Mouse (Mus musculus): ENCODE data around the gene Cfap97. TPM values are rescaled to one million over a fixed set of nuclear protein-coding genes. Genes with fewer than 3 reads are reported as not detected.
"Not testable (repeated sequence)": the region's sequence is repeated elsewhere in the genome, so short reads cannot be mapped to it uniquely, and the experiment has no call there.

The Cfap97 gene
- total RNA-seq, 2 experiments from 2014 or later = 21.6 to 24.3 TPM

- no peak for DNase-seq (ENCODE audit: extremely low spot score in 1 of 2, low spot score in 1 of 2)
These were observed 62.5 kb downstream of the Cfap97 start for GRCm38 (mm10) chr8:46213971-46214480.

GRCm38 (mm10) chr8:46216838-46217237 lies 65.3 kb downstream of the Cfap97 start:
- peak; percentile 39 to 54 for DNase-seq (ENCODE audit: extremely low spot score in 1 of 2, low spot score in 1 of 2)

- no peak for DNase-seq (ENCODE audit: extremely low spot score in 1 of 2, low spot score in 1 of 2)
These were observed 69.0 kb downstream of the Cfap97 start for GRCm38 (mm10) chr8:46220566-46220965.

- no peak for DNase-seq (ENCODE audit: extremely low spot score in 1 of 2, low spot score in 1 of 2)
These were observed 73.9 kb downstream of the Cfap97 start for GRCm38 (mm10) chr8:46225501-46225900.

GRCm38 (mm10) chr8:46226622-46227021 lies 75.1 kb downstream of the Cfap97 start:
- no peak for DNase-seq (ENCODE audit: extremely low spot score in 1 of 2, low spot score in 1 of 2)

GRCm38 (mm10) chr8:46231968-46232367 lies 80.4 kb downstream of the Cfap97 start:
- DNase-seq (ENCODE audit: extremely low spot score in 1 of 2, low spot score in 1 of 2) = not testable (repeated sequence)

GRCm38 (mm10) chr8:46232798-46233197 lies 81.2 kb downstream of the Cfap97 start:
- no peak for DNase-seq (ENCODE audit: extremely low spot score in 1 of 2, low spot score in 1 of 2)

- DNase-seq (ENCODE audit: extremely low spot score in 1 of 2, low spot score in 1 of 2) = no peak
These were observed 83.2 kb downstream of the Cfap97 start for GRCm38 (mm10) chr8:46234736-46235135.

GRCm38 (mm10) chr8:46236441-46237223 lies 85.1 kb downstream of the Cfap97 start:
- DNase-seq (ENCODE audit: extremely low spot score in 1 of 2, low spot score in 1 of 2) = no peak

GRCm38 (mm10) chr8:46241568-46242374 lies 90.2 kb downstream of the Cfap97 start:
- peak; percentile 42 to 81 for DNase-seq (ENCODE audit: extremely low spot score in 1 of 2, low spot score in 1 of 2)

- no peak for DNase-seq (ENCODE audit: extremely low spot score in 1 of 2, low spot score in 1 of 2)
These were observed 91.4 kb downstream of the Cfap97 start for GRCm38 (mm10) chr8:46242946-46243345.

Small RNA genes within 50 kb of the gene (microRNA-seq; reads per million reads assigned to microRNA genes)
- 0 reads per million in 2 experiments for gene Gm23812

Other genes starting within 250 kb of the Cfap97 start
- gene Ccdc110, start 217.2 kb upstream of the Cfap97 start, total RNA-seq (2021) = under 1 TPM; 0.66 TPM
- 1 to 10 TPM; 2.1 to 3.9 TPM for gene 1700029J07Rik, start 176.5 kb upstream of the Cfap97 start, total RNA-seq (2021)
- 10 to 100 TPM; 49.5 to 52.6 TPM for gene Ufsp2, start 176.2 kb upstream of the Cfap97 start, total RNA-seq (2021)
- gene Lrp2bp, start 152.5 kb upstream of the Cfap97 start, total RNA-seq (2021) = under 1 TPM; 0.10 to 0.23 TPM
- 1 to 10 TPM; 8.7 to 9.5 TPM for gene Ankrd37, start 146.1 kb upstream of the Cfap97 start, total RNA-seq (2021)
- 10 to 100 TPM; 44.1 to 45.8 TPM for gene Snx25, start 388 bp downstream of the Cfap97 start, total RNA-seq (2021)
- 100 to 1,000 TPM; 582 to 631 TPM for gene Slc25a4, start 59.5 kb downstream of the Cfap97 start, total RNA-seq (2021)
- not detected for gene Helt, start 142.9 kb downstream of the Cfap97 start, total RNA-seq (2021)

Data from layer of hippocampus, postnatal 25 days (tissue).